Comparison of ENCODE assay signal across 9 mouse cellular contexts in the genomic region with DNA sequence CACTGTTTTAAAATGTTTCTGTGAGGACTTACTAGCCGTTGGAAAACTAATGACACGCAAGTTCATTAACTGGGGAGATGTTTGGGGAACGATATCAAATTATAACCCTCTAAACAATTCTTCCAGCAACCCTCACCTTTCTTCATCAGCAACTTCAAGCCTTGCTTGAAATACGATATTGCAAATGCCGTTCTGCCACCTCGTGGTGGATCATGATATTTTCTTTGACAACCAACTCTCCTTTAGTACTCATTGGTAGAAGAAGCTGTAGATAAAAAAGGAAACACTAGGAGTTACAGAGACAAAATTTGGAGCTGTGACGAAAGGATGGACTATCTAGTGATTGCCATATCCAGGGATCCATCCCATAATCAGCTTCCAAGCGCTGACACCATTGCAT.
A peak's percentile ranks its signal among the peaks of the same experiment; 100 is the strongest.
DNase-seq lines count a peak whose midpoint lies in the region; ATAC-seq and TF ChIP-seq lines count a peak whose summit lies in the region.
"Had no signal": no experiment of that assay in that cellular context is flagged by ENCODE, and none has a peak within 500 bp of the region (broad histone marks: within the 10 kb centered on the region; RNA-seq: fewer than 3 reads in every experiment).

No protein-coding gene starts in this region.

- no peaks in the 10 kb centered on the region for H3K9me3 ChIP-seq in kidney, postnatal 0 days (replicated peaks; ENCODE audit: low read length)
- no peaks in the 10 kb centered on the region for H3K9me3 ChIP-seq in limb, embryonic 13.5 days

- H3K4me1 ChIP-seq in kidney, postnatal 0 days (replicated peaks; ENCODE audit: insufficient read depth, low read length), result no peaks in the 10 kb centered on the region
- no peaks in the 10 kb centered on the region for H3K4me1 ChIP-seq in limb, embryonic 13.5 days

- DNase-seq in 416B (ENCODE audit: low read depth) (peak; percentile 67), MN1 (ENCODE audit: low spot score) (peak; percentile 14)
- DNase-seq in cerebellum, postnatal 10 days, result peak; percentile 87 to 93
- peak; percentile 63 to 91 for DNase-seq in frontal cortex, postnatal 36 days (ENCODE audit: low spot score in 2 of 2)
- peak; percentile 89 for DNase-seq in kidney, postnatal 0 days (ENCODE audit: low spot score)
- peak; percentile 7 for DNase-seq in ovary, postnatal 10 days (ENCODE audit: low spot score)

- WGBS in kidney, postnatal 0 days, result 14% methylated on average over 8 of the region's 8 CpGs
- 26% methylated on average over 8 of the region's 8 CpGs for WGBS in limb, embryonic 13.5 days

- no peak overlapping the region for H3K4me3 ChIP-seq in kidney, postnatal 0 days (replicated peaks; ENCODE audit: low read depth, low read length)
- H3K4me3 ChIP-seq in limb, embryonic 13.5 days, result no peak overlapping the region
- H3K4me3 ChIP-seq: erythroblast, embryonic 14.5 days had no signal

- 0 out of 2 replicates have a peak, but pooled peaks have one; percentile 25 for ATAC-seq in kidney, postnatal 0 days (replicated peaks; ENCODE audit: low FRiP score, low read depth)
- ATAC-seq in limb, embryonic 13.5 days (ENCODE audit: low FRiP score, low read depth), result peak; percentile 51; the same call in 1 of the 2 replicates
- no peak for ATAC-seq in megakaryocyte, adult 5-6 weeks (ENCODE audit: poor library complexity, severe bottlenecking)

- H3K4me2 ChIP-seq in kidney, postnatal 0 days (ENCODE audit: low read length), result no peak overlapping the region
- H3K4me2 ChIP-seq in limb, embryonic 13.5 days (replicated peaks), result no peak overlapping the region

- no peak overlapping the region for H3K9ac ChIP-seq in kidney, postnatal 0 days (ENCODE audit: low read depth, low read length)
- no peak overlapping the region for H3K9ac ChIP-seq in limb, embryonic 13.5 days

- H3K27me3 ChIP-seq in kidney, postnatal 0 days (ENCODE audit: insufficient read depth, low read length), result no peaks in the 10 kb centered on the region
- H3K27me3 ChIP-seq in limb, embryonic 13.5 days, result no peaks in the 10 kb centered on the region

- H3K27ac ChIP-seq in kidney, postnatal 0 days, result no peak overlapping the region
- H3K27ac ChIP-seq in limb, embryonic 13.5 days, result no peak overlapping the region

- TF ChIP-seq CTCF in kidney, postnatal 0 days (IDR thresholded peaks at IDR 0.05; ENCODE audit: low read depth), result peak; percentile 81

- H3K36me3 ChIP-seq in kidney, postnatal 0 days (ENCODE audit: insufficient read depth, low read length), result no peaks in the 10 kb centered on the region
- H3K36me3 ChIP-seq in limb, embryonic 13.5 days, result no peaks in the 10 kb centered on the region

Comparison
In these comparisons a context has a peak if more than half of its experiments do, and no peak if none do; other contexts are left out.
1. DNase-seq: peak in every context shown above with its lines; median percentile 90 in cerebellum, postnatal 10 days; 89 in kidney, postnatal 0 days; 77 in frontal cortex, postnatal 36 days; 67 in 416B; 14 in MN1; 7 in ovary, postnatal 10 days.